ENCODE assay signal across 12 mouse cellular contexts in genomic region chr12:85959822-85960501, GRCm38 (mm10).
DNase-seq lines count a peak whose midpoint lies in the region; ATAC-seq and TF ChIP-seq lines count a peak whose summit lies in the region.
"Had no signal": no experiment of that assay in that cellular context is flagged by ENCODE, and none has a peak within 500 bp of the region (broad histone marks: within the 10 kb centered on the region; RNA-seq: fewer than 3 reads in every experiment).

No protein-coding gene starts in this region.

- no peak overlapping the region for H3K4me2 ChIP-seq in hindbrain, embryonic 14.5 days (replicated peaks)
- H3K4me2 ChIP-seq in hindbrain, embryonic 12.5 days (replicated peaks): no peak overlapping the region
- H3K4me2 ChIP-seq in embryonic facial prominence, embryonic 14.5 days (ENCODE audit: low read depth, low read length): no peak overlapping the region
- H3K4me2 ChIP-seq: liver, embryonic 13.5 days; neural tube, embryonic 13.5 days had no signal

- in situ Hi-C loops in Patski (cut with MboI; ENCODE audit: low pct_unique_long_range_greater_than_20kb): loop anchor here (5.0 kb wide), 1 partner anchor 117 kb away; the partner anchor contains the start of gene Tgfb3

- H3K4me3 ChIP-seq in hindbrain, embryonic 14.5 days (replicated peaks; ENCODE audit: low read length): no peak overlapping the region
- no peak overlapping the region for H3K4me3 ChIP-seq in hindbrain, embryonic 12.5 days
- H3K4me3 ChIP-seq in embryonic facial prominence, embryonic 14.5 days (ENCODE audit: low read depth, low read length): no peak overlapping the region
- H3K4me3 ChIP-seq in layer of hippocampus, adult 2 months: no peak overlapping the region
- H3K4me3 ChIP-seq: liver, embryonic 13.5 days; neural tube, embryonic 13.5 days had no signal

- no peak for TF ChIP-seq CTCF in Patski (IDR thresholded peaks at IDR 0.05)
- TF ChIP-seq CTCF in layer of hippocampus, adult 2 months (conservative IDR thresholded peaks at IDR 0.05): no peak

- H3K9me3 ChIP-seq in hindbrain, embryonic 14.5 days (ENCODE audit: control insufficient read depth, low read length): no peaks in the 10 kb centered on the region
- H3K9me3 ChIP-seq in hindbrain, embryonic 12.5 days (replicated peaks): no peaks in the 10 kb centered on the region
- H3K9me3 ChIP-seq in embryonic facial prominence, embryonic 14.5 days (ENCODE audit: control insufficient read depth, low read length): no peaks in the 10 kb centered on the region
- H3K9me3 ChIP-seq: liver, embryonic 13.5 days; neural tube, embryonic 13.5 days had no signal

- no peak for DNase-seq in hindbrain, embryonic 14.5 days (ENCODE audit: low spot score)
- DNase-seq in Patski (ENCODE audit: low read depth, low spot score): peak; percentile 93
- peak; percentile 69 for DNase-seq in embryonic facial prominence, embryonic 14.5 days (ENCODE audit: low spot score)
- DNase-seq in kidney, postnatal 36 days: peak; percentile 32 to 37
- DNase-seq in ovary, postnatal 10 days (ENCODE audit: low spot score): no peak
- no peak for DNase-seq in layer of hippocampus, adult 2 months (ENCODE audit: low spot score in 2 of 2)
- DNase-seq: cerebellum, adult 18-20 months; liver, embryonic 13.5 days had no signal

- 0 out of 2 replicates have a peak, but pooled peaks cover 4% of the 10 kb centered on the region for H3K4me1 ChIP-seq in hindbrain, embryonic 14.5 days (replicated peaks; ENCODE audit: control insufficient read depth, insufficient read depth, low read length)
- peaks cover 8% of the 10 kb centered on the region; the same call in 1 of the 2 replicates for H3K4me1 ChIP-seq in hindbrain, embryonic 12.5 days
- peaks cover 34% of the 10 kb centered on the region for H3K4me1 ChIP-seq in embryonic facial prominence, embryonic 14.5 days (ENCODE audit: control insufficient read depth, insufficient read depth, low read length)

- no peaks in the 10 kb centered on the region for H3K27me3 ChIP-seq in hindbrain, embryonic 14.5 days (ENCODE audit: control insufficient read depth, insufficient read depth, low read length)
- no peaks in the 10 kb centered on the region for H3K27me3 ChIP-seq in hindbrain, embryonic 12.5 days
- no peaks in the 10 kb centered on the region for H3K27me3 ChIP-seq in Patski
- H3K27me3 ChIP-seq in embryonic facial prominence, embryonic 14.5 days (replicated peaks; ENCODE audit: control insufficient read depth, insufficient read depth, low read length): no peaks in the 10 kb centered on the region
- H3K27me3 ChIP-seq: liver, embryonic 13.5 days; neural tube, embryonic 13.5 days had no signal

- POLR2A ChIA-PET in Patski (lab: Charles Lee): interaction anchor here (0.9 to 1.3 kb wide), 3 partner anchors 16 to 94 kb away, joined by 3 to 4 read pairs (median 3); no protein-coding TSS in a partner anchor

- H3K27ac ChIP-seq in hindbrain, embryonic 14.5 days: peak overlapping the region; percentile 9; the same call in 1 of the 2 replicates
- no peak overlapping the region; the same call in 1 of the 2 replicates for H3K27ac ChIP-seq in hindbrain, embryonic 12.5 days
- H3K27ac ChIP-seq in embryonic facial prominence, embryonic 14.5 days (replicated peaks; ENCODE audit: low read depth, low read length): peak overlapping the region; percentile 67
- no peak overlapping the region for H3K27ac ChIP-seq in layer of hippocampus, adult 2 months
- H3K27ac ChIP-seq: liver, embryonic 13.5 days; neural tube, embryonic 13.5 days had no signal

- H3K9ac ChIP-seq in hindbrain, embryonic 14.5 days: no peak overlapping the region
- H3K9ac ChIP-seq in hindbrain, embryonic 12.5 days: no peak overlapping the region
- no peak overlapping the region for H3K9ac ChIP-seq in embryonic facial prominence, embryonic 14.5 days (ENCODE audit: low read depth, low read length)
- H3K9ac ChIP-seq: liver, embryonic 13.5 days; neural tube, embryonic 13.5 days had no signal

- ATAC-seq in hindbrain, embryonic 14.5 days (ENCODE audit: low FRiP score): no peak
- no peak for ATAC-seq in hindbrain, embryonic 12.5 days (ENCODE audit: low FRiP score)
- peak; percentile 83 for ATAC-seq in Patski
- ATAC-seq in embryonic facial prominence, embryonic 14.5 days (ENCODE audit: low read depth): peak; percentile 47
- ATAC-seq in inflammation-experienced regulatory T-cells, adult 6 months: no peak
- ATAC-seq: intestine, postnatal 0 days had no signal

- 71% methylated on average over 10 of the region's 10 CpGs for WGBS in hindbrain, embryonic 14.5 days
- WGBS in hindbrain, embryonic 12.5 days: 69% methylated on average over 10 of the region's 10 CpGs
- WGBS in embryonic facial prominence, embryonic 14.5 days: 37% methylated on average over 10 of the region's 10 CpGs

- CTCF ChIA-PET in Patski (lab: Charles Lee): interaction anchor here (1.6 to 1.7 kb wide), 3 partner anchors 10 to 116 kb away, joined by 3 to 5 read pairs (median 4); no protein-coding TSS in a partner anchor

- H3K36me3 ChIP-seq in hindbrain, embryonic 14.5 days (replicated peaks; ENCODE audit: control insufficient read depth, insufficient read depth): no peaks in the 10 kb centered on the region
- H3K36me3 ChIP-seq in hindbrain, embryonic 12.5 days: 0 out of 2 replicates have a peak, but pooled peaks cover 4% of the 10 kb centered on the region
- H3K36me3 ChIP-seq in embryonic facial prominence, embryonic 14.5 days (ENCODE audit: control insufficient read depth, insufficient read depth, low read length): no peaks in the 10 kb centered on the region; the same call in 1 of the 2 replicates
- H3K36me3 ChIP-seq: neural tube, embryonic 13.5 days had no signal

Comparison
In these comparisons a context has a peak if more than half of its experiments do, and no peak if none do; other contexts are left out.
1. H3K27ac ChIP-seq: peak in hindbrain, embryonic 14.5 days (single experiment) and embryonic facial prominence, embryonic 14.5 days (single experiment); none in hindbrain, embryonic 12.5 days (single experiment) and layer of hippocampus, adult 2 months (single experiment).
2. ATAC-seq: peak in Patski (single experiment) and embryonic facial prominence, embryonic 14.5 days (single experiment); none in hindbrain, embryonic 14.5 days (single experiment), hindbrain, embryonic 12.5 days (single experiment) and inflammation-experienced regulatory T-cells, adult 6 months (single experiment).
3. DNase-seq: peak in Patski (single experiment), embryonic facial prominence, embryonic 14.5 days (single experiment) and kidney, postnatal 36 days (2 of 2); none in hindbrain, embryonic 14.5 days (single experiment), ovary, postnatal 10 days (single experiment) and layer of hippocampus, adult 2 months (0 of 2).